Mouse (Mus musculus) cerebellum, adult 2 months (tissue): ENCODE data around the gene Sf3b4. TPM values are rescaled to one million over a fixed set of nuclear protein-coding genes. Genes with fewer than 3 reads are reported as not detected.

Source experiments
- DNase-seq, 2 experiments: peaks; one replicate each; pipeline ENCODE4 v3.0.0; 2021
- H3K27ac ChIP-seq: fragments of 200-500 bp; 2 replicates; pipeline ENCODE4 v1.5.1; 2012; ENCODE audit warnings: low read length, control low read depth, inconsistent platforms; ENCODE audit not compliant: insufficient read depth
- H3K27me3 ChIP-seq: fragments of 200-500 bp; 2 replicates; pipeline ENCODE4 v1.6.1; 2012; ENCODE audit warnings: inconsistent platforms, mild to moderate bottlenecking, low read length, moderate library complexity; ENCODE audit not compliant: control insufficient read depth, insufficient read depth
- H3K4me1 ChIP-seq: fragments of 200-500 bp; 2 replicates; pipeline ENCODE4 v1.6.1; 2011; ENCODE audit warnings: low read length; ENCODE audit not compliant: control insufficient read depth, insufficient read depth
- H3K4me3 ChIP-seq: fragments of 200-500 bp; replicated peaks from 2 replicates; pipeline ENCODE3; 2011; ENCODE audit warnings: mild to moderate bottlenecking, low read depth, low read length, control low read depth; ENCODE audit not compliant: insufficient read depth
- CTCF ChIP-seq: fragments of 200-500 bp; IDR thresholded peaks from 2 replicates; pipeline ENCODE4 v1.5.1; 2011; ENCODE audit warnings: low read depth, mild to moderate bottlenecking, control low read depth, low read length, moderate library complexity, borderline replicate concordance; ENCODE audit not compliant: insufficient read depth
- POLR2A ChIP-seq: fragments of 200-500 bp; IDR thresholded peaks from 2 replicates; pipeline ENCODE4 v1.6.1; 2011; ENCODE audit warnings: low read length, control low read depth, borderline replicate concordance; ENCODE audit not compliant: insufficient read depth
- WGBS: fragments of 180-500 bp; shearing (Covaris S2); methylation state at CpG from one replicate; pipeline ENCODE4 v1.1.7; 2018; 5-methylcytosine and 5-hydroxymethylcytosine counted together
- polyA plus RNA-seq: library from polyadenylated mRNA; depleted of rRNA; stranded (reverse); fragments of >200 nt; gene quantifications from 2 replicates; pipeline ENCODE4 v1.2.3, GENCODE M21; 2012; rRNA removed

The Sf3b4 gene
- 59.5 and 66.4 TPM in 2 replicates for polyA plus RNA-seq

GRCm38 (mm10) chr3:96172197-96173178, at the start of gene Sf3b4:
TSS of gene Sf3b4 (plus strand) at chr3:96172332.
- under 1% methylated on average over 58 of the region's 58 CpGs for WGBS
- Histone ChIP-seq H3K4me1 (peaks cover 10% of the 10 kb centered on the region), H3K27ac (peak within 1 kb of the TSS; percentile 95), H3K27me3 (no peaks in the 10 kb centered on the region), H3K4me3 (peak within 1 kb of the TSS; percentile 99)
- no peak for TF ChIP-seq CTCF
- TF ChIP-seq POLR2A, result peak; percentile 93
- DNase-seq, result peak; percentile 84 to 87

- no peak for TF ChIP-seq CTCF
- no peak overlapping the region for H3K27ac ChIP-seq
- H3K4me3 ChIP-seq, result no peak overlapping the region
- DNase-seq, result no peak
- no peaks in the 10 kb centered on the region for H3K27me3 ChIP-seq
- WGBS, result 93% methylated on average over 5 of the region's 5 CpGs
- no peaks in the 10 kb centered on the region for H3K4me1 ChIP-seq
Observed at GRCm38 (mm10) chr3:96124235-96124634, 47.9 kb upstream of the Sf3b4 start.

- no peak for DNase-seq
- Histone ChIP-seq H3K4me3 (no peak overlapping the region), H3K4me1 (no peaks in the 10 kb centered on the region), H3K27ac (no peak overlapping the region), H3K27me3 (no peaks in the 10 kb centered on the region)
- TF ChIP-seq CTCF (no peak), POLR2A (no peak)
Observed at GRCm38 (mm10) chr3:96128128-96128527, 44.0 kb upstream of the Sf3b4 start.

GRCm38 (mm10) chr3:96132478-96132877, 39.7 kb upstream of the Sf3b4 start:
- Histone ChIP-seq H3K27me3 (no peaks in the 10 kb centered on the region), H3K4me1 (no peaks in the 10 kb centered on the region), H3K27ac (no peak overlapping the region), H3K4me3 (no peak overlapping the region)
- TF ChIP-seq POLR2A (no peak), CTCF (no peak)
- no peak for DNase-seq
- WGBS, result 50% methylated on average over 3 of the region's 3 CpGs

- TF ChIP-seq CTCF (no peak), POLR2A (no peak)
- Histone ChIP-seq H3K4me3 (no peak overlapping the region), H3K4me1 (no peaks in the 10 kb centered on the region), H3K27me3 (no peaks in the 10 kb centered on the region), H3K27ac (no peak overlapping the region)
- WGBS, result 83% methylated on average over 11 of the region's 11 CpGs
- DNase-seq, result no peak
Observed at GRCm38 (mm10) chr3:96133327-96133905, 38.7 kb upstream of the Sf3b4 start.

- Histone ChIP-seq H3K4me1 (no peaks in the 10 kb centered on the region), H3K27ac (no peak overlapping the region), H3K4me3 (no peak overlapping the region), H3K27me3 (no peaks in the 10 kb centered on the region)
- TF ChIP-seq POLR2A (no peak), CTCF (no peak)
- no peak for DNase-seq
- WGBS, result 79% methylated on average over 3 of the region's 3 CpGs
Observed at GRCm38 (mm10) chr3:96135011-96135410, 37.1 kb upstream of the Sf3b4 start.

DNA sequence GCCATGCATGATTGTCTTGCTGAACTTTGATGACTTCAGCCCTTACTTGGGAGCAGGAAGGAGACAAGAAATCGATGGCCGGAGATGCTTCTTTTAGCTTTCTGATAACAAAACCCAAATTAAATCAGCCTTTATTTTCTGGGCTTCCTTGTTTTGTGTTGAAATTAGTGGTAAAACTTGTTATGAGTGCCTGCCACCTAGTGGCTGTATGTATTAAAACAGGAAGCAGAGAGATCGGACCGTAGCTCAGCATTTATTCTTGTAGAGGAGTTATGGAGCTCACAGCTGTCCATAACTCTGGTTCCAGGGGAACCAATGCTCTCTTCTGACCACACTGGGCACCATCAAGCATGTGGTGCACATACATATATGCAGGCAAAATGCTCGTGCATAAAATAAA, 24.2 kb upstream of the Sf3b4 start:
- H3K27ac ChIP-seq, result no peak overlapping the region
- no peaks in the 10 kb centered on the region for H3K4me1 ChIP-seq
- no peak overlapping the region for H3K4me3 ChIP-seq
- no peaks in the 10 kb centered on the region for H3K27me3 ChIP-seq
- 12% methylated on average over 5 of the region's 5 CpGs for WGBS
- TF ChIP-seq POLR2A, result no peak
- TF ChIP-seq CTCF, result peak; percentile 39; the same call in 1 of the 2 replicates
- DNase-seq, result peak; percentile 46 to 60

GRCm38 (mm10) chr3:96151836-96152235, 20.3 kb upstream of the Sf3b4 start:
- H3K27me3 ChIP-seq, result no peaks in the 10 kb centered on the region
- WGBS, result 87% methylated on average over 7 of the region's 7 CpGs
- no peak overlapping the region for H3K4me3 ChIP-seq
- DNase-seq, result no peak
- no peaks in the 10 kb centered on the region for H3K4me1 ChIP-seq
- H3K27ac ChIP-seq, result no peak overlapping the region
- TF ChIP-seq CTCF (no peak), POLR2A (no peak)
